Mouse (Mus musculus) megakaryocyte, embryonic 14.5 days (primary cell): ENCODE results near the gene Fam43a.

Experiments used
- FLI1 ChIP-seq: IDR thresholded peaks from 2 replicates; pipeline ENCODE4 v1.6.1; 2012; ENCODE audit warnings: low read length, inconsistent platforms, mixed read lengths
- GATA1 ChIP-seq: IDR thresholded peaks from 3 replicates; pipeline ENCODE4 v1.6.1; 2012; ENCODE audit warnings: mixed read lengths, low read length, inconsistent platforms, borderline replicate concordance

DNA sequence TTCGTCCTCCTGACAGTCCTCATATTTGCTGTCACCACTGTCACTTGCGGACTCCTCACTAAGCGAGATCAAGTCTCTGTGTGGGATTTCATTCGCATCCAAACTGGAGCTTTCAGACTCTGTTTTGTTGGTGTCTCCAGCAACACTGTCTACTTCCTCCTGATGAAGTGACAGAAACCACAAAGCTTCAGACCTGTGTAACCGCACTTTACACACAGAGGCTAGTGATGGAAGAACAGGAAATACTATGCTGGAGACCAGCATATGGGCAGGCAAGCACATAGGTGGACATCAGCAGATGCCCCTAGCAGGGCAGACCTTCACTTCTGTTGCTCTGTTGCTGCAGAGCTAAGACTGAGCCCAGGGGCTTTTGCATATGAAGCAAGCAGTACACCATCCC is 28.1 kb upstream of the Fam43a start:
- no peak for TF ChIP-seq FLI1
- no peak for TF ChIP-seq GATA1
